Mouse (Mus musculus): Measurements from ENCODE around the gene Rasgef1c.

Rasgef1c gene

DNA sequence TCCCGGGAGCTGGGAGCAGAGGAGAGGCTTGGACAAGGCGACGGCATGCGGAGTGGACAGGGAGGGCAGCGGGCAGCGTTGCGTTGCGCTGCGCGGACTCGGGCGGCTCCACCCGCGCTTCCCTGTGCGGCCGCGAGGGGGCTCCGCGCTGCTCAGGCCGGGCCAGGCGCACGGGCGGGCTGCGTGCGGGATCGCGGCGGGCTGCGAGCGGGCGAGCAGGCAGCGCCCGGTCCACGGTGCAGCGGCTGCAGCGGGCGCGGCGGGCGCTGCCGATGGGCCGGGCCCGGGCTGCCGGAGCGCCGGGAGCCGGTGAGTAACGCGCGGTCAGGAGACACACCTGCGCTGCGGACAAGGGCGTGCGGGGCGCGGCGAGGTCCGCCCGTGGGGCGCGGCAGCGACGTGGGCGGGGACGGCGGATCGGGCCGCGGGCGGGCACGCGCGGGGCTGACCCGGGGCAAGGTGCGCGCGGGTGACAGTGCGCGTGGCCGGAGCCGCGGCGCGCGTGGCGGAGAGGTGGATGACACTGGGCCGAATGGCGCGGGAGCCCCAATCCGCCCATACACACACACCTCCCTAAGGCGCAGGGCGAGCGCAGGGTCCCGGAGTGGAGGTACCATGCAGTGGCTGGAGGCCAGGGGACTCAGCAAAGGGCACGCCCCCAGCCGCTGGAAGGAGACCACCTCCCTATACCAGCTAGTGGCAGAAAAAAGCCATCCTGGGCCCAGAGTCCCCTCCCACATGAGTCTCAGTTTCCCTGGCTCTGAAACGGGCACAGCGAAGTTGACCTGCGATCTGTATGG, at the start of gene Rasgef1c:
Gene Rasgef1c (plus strand): TSS at position 177 of the 800 bp plus-strand sequence.
- DNase-seq (ENCODE audit: low spot score) = peak; percentile 15

DNA sequence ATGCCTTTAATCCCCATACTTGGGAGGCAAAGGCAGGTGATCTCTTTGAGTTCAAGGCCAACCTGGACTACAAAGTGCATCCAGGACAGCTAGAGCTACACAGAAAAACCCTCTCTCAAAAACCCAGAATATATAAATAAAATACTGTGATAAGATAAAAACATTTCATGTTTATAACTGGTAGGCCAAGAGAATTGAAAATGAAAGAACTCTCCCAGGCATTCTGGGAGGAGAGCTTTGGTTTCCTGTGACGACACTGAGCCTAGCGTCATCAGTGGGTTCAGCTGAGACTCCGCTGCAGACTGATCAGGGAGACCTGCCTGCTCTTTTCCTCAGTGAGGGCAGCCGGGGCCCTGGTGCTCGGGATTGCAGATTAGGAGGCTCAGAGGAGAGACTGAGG, 46.5 kb upstream of the Rasgef1c start:
- no peak for DNase-seq (ENCODE audit: low spot score)

DNA sequence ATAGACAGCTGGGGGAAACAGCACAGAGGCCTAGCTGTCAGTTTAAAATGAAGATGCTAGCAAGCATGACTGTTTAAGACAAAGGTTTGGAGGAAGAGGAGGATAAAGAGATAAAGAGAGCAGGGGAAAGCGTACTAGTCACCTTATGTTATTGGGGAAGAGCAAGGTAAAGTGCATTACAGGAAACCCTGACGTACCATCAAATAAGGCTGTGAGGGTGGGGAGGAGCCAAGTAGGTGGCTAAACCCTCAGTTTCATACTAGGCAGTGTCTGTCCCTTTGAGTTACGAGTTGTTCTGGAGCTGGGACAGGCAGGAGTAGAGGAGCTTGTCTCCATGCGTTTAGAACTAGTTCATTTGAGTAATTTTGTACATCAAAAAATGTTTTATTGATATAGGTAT, 40.5 kb upstream of the Rasgef1c start:
- DNase-seq (ENCODE audit: low spot score) = no peak

DNA sequence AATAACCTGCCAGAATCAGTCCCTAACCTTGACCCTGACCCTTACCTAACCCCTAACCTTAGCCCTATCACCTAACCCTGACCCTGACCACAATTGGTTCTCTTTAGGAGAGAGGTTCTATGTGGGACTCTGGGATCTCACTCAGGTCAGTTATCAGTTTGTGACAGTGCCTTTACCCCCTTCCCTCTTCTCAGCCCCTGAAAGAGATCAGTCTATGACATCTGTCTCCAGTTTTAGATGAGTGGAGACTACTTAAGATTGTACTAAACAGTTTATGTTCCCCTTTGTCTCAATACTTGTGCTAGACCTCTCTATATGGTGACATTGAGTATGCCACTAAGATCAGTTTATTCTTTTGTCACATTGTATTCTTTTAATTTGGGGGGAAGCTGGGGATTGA, 37.7 kb upstream of the Rasgef1c start:
- no peak for DNase-seq (ENCODE audit: low spot score)

DNA sequence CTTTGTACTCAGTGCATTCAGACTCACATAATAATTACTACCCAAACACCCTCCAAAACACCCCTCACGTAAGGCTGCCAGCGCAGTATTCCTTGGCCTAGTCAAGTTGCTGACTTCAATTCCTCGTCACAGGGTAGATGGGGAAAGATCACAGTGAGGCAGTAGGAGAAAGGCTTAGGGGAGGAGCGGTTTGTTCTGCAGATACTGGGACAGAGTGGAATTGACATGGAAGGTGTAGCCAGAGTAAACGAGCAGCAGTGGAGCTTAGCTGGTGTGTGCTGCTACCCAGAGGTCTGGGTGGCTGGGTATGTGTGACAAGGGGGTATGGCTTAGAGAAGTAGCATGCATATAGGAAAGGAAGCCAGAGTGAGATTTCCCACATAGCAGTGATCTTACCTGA, 34.3 kb upstream of the Rasgef1c start:
- no peak for DNase-seq (ENCODE audit: low spot score)

DNA sequence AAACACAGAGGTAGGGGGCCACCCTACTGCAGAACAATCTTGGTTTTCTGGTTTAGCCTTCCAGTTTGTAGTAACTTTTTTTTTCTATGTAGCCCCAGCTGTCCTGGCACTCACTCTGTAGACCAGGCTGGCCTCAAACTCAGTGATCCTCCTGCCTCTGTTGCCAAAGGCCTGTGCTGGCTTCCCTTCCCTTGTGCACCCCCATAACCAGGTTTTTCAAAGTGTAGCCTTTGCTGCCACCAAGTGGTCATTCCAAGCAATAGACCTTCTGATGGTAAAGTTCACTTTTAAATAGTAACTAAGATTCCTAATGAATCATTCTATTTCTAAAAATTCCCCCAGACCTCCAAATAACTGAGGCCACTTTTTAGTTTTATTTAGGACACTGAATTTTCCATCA, 31.9 kb upstream of the Rasgef1c start:
- peak; percentile 24 for DNase-seq (ENCODE audit: low spot score)

DNA sequence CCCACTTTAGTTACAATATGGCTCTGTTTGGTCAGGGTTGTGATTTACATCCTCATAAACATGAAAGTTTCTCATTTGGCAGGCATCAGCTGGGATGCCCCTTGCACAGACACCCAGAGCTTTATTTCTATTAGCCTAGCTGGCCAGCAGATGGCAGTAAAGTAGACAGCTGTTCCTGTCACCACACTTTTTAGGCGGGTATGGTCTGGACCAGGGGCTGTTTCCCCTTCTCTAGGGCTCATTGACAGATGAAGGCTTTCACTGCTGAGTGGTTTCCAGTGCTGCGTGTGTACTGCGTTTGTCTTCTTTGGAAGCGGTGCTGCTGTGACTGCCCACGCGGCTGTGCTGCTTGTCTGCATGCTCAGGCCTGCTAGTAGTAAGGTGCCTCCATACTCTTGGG, 29.7 kb upstream of the Rasgef1c start:
- peak; percentile 31 for DNase-seq (ENCODE audit: low spot score)

DNA sequence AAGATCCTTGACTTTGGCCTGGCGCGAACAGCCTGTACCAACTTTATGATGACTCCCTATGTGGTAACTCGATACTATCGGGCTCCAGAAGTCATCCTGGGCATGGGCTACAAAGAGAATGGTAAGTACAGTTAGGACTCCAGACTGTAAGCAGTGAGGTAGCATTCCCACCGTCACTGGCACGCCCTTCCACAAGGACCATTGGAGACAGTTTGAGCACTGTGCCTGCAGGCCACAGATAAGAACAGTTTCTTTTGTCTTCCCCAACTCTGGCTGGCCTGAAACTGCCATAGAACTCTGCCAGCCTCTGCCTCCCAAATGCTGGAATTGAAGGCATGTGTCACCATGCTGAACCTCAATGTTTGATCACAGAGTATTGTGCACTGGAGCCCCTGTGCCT, 28.9 kb upstream of the Rasgef1c start:
- DNase-seq (ENCODE audit: low spot score) = no peak

DNA sequence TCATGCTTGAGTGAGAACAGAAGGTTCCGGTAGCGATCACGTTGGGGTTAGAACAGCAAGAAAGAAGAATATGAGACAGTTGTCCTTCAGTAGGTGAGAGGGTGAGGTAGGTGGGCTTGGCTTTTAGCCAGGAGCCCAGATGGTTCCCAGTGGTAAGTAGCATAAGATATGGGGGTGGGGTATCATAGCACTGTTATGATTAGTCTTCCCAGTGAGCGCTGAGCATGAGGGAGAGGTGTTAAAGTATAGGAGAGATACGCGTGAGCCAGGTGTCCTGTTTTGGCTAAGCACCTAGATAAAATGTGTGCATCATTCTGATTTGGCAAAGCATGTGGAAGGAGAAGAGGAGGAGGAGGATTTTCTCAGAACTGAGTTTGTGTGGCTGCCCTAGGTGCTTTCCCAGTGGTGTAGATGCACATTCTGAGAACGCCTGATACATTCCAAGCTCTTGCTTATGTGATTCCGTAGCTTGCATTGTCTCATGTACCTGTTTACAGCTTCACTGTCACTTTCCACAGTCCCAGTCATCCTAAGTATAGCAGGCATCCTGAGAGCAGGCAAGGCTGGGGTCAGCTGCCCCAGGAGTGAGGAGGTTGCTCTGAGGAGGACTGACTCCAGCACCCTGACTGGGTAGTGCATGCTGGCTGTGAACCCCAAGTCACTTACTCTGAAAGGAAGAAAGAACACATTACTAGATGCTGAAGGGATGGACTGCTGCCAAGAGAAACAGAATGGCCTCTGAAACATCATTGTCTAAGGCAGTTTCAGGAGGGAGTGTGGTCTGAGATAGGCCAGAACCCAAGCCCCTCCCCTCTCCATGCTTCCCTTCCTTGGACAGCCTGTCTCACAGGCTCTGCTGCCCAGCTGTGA, 24.5 kb upstream of the Rasgef1c start:
- no peak for DNase-seq (ENCODE audit: low spot score)

DNA sequence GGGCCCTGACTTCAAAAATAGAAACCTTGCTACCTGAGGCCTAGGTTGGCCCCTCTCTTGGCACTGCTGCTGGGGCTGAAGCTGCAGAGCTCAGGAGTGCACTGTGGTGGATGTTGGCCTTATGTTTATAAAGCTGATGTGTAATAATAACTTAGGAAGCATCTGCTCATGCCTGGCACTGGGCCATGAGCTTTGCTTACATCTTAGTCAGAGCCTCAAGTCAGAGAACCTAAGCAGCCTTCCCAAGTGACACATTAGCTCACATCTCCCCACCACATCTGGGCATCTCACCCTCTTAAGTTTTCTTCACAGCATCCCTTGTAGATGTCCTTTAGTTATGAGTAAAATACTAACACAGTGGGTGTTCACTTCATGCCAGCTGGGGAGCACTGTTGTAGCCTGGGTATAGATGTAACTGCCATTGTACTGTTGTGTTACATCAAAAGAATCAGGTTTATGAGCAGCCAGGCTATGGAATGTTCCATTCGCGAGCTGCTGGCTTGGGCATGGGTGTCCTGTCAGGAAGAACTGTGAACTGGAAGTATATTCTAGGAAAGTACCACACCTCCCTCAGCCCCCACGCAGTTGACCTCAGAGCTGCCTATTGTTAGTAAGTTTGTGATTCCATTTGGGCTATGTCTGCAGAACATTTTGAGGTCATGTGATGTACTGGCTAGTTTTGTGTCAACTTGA, 21.5 kb upstream of the Rasgef1c start:
- DNase-seq (ENCODE audit: low spot score) = no peak

DNA sequence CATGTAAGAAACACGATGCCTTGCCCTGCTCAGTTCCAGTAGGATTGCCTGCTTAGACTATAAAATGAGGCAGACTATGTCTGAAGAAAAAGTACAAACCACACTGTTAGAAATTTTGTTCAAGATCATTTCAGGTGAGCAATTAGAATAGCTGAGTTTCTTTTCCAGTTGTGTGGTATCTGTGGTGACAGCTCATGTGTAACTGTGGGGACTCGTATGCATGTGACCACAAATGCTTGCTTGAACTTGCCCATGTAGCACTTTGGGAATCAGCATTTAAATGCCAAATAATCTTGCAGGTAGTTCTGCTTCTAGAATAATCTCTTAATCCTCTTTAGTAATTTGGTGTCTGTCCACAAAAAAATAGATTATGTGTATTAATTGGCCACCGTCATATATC, 18.2 kb upstream of the Rasgef1c start:
- DNase-seq (ENCODE audit: low spot score) = no peak

DNA sequence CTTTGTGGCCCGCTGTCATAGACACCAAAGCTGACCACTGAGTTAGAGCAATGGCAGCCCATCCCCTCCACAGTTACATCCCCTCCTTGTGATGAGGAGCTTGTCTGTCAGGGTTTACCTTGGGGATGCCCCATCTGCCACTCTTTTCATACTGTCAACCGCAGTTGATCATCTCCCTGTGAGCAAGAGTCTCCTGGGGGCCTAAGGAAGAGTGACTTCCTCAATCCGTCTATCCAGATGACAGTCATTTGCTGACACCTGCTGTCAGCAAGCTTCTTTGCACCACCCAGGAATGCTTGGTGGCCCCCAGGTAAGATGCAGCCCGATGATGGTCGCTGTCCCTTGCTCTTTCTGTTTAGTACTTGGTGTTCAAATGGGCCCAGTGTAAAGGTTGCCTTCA, 13.2 kb upstream of the Rasgef1c start:
- DNase-seq (ENCODE audit: low spot score) = no peak

DNA sequence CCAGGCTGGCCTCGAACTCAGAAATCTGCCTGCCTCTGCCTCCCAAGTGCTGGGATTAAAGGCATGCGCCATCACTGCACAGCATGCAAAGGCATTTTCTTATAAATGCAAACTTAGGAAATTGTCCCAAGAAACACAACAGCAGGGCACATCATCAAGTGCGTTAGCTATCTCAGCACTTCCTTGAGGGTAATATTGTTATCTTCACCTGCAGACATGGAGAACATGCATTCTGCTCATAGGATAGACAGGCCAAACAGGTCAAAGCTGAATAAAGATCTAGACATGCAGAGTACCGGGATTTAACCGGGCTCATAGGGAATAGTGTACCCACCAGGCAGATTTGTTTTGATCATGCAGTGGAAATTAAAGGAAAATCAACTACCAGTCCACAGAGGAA, 9.6 kb upstream of the Rasgef1c start:
- no peak for DNase-seq (ENCODE audit: low spot score)

DNA sequence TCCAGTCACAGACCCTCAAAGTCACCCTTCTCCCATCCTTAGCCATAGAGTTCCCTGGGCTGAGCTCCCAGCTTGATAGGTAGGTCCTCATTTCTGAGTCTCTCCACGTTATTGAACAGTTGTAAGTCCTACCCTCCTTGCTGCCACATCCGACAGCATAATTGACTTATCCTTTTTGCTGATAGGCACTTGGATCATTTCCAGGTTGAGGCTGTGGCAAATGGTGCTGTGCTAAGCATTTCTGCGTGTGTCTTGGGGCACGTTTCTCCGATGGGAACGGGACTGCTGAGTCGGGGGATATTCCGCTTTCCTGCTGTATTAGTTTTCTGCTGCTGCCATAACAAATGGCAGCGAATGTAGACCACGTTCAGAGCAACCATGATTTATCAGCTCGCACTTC, 7.8 kb upstream of the Rasgef1c start:
- no peak for DNase-seq (ENCODE audit: low spot score)

DNA sequence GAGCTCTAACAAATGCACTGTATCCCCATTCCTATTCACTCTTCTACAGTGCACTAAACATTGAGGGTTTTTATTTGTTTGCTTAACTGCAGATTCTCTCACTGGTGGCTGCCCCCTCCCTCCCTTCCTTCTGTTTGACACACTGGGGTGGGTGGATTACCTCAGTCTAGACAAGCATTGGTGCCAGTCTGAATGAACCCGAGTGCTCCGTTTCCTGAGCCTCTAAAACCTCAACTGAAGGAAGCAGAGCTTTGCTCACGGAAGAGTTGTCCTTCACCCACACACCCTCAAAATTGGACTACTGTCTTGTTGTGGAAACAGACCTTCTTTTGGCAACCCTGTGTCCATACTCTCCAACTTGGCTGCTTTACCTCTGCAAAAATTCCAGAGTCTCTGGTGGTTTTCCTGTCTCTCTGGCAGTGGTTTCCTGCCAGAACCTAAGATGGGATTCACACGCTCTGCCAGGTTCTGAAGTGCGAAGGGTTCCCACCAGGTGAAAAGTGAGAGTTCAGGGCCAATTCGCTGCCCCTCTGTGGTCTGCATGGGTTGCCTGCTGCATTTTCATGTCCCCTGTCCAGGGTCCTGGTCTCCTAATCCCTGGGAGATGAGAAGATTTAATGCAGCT, 5.6 kb upstream of the Rasgef1c start:
- DNase-seq (ENCODE audit: low spot score) = no peak

DNA sequence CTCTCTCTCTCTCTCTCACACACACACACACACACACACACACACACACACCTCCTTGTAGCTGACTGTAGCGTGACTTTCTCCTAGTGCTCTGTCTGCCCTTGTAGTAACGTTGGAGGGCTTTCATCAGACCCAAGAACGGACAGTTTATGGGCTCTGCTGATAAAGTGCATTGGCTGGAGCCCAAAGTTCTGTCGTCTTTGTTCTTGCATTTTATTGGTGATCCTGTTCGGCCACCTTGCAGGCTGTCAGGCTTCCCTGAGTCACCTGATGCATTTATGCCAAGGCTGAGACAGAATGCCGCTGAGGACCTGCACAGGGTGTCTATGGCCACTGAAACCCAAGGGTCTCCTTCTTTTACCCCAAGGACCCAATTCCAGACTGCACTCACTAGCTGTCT, 1.6 kb upstream of the Rasgef1c start:
- DNase-seq (ENCODE audit: low spot score) = no peak

DNA sequence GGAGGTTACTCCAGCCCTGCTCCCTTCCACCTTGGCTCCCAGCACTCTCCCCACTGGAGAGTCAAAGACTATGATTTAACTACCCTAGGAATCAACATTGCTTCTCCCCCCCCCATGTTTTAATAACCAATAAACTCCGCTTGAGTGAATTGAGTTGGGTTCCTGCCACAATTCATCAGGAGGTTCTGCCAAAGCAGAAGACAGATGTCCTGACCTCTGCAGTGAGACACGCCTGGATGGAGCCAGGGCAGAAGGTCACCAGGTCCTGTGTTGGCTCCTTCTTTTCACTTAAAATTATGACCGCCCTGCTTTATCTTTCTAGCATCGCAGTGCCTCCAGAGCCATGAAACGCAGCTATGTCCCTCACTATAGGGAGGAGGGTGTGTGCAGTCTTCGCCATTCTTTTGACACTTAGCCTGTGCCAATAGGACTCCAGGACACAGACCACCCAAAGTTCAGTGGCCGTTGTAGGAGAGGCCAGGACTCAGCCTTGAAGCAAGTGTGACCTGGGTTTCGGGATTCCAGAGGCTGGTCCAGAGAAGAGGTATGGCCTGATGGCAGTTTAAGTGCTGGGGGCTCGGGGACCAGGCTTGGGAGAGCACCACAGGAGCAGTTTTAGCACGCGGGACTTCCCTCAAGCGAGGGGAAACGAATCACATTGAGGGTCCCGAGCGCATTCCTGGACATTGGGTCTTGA, 525 bp upstream of the Rasgef1c start:
- no peak for DNase-seq (ENCODE audit: low spot score)

DNA sequence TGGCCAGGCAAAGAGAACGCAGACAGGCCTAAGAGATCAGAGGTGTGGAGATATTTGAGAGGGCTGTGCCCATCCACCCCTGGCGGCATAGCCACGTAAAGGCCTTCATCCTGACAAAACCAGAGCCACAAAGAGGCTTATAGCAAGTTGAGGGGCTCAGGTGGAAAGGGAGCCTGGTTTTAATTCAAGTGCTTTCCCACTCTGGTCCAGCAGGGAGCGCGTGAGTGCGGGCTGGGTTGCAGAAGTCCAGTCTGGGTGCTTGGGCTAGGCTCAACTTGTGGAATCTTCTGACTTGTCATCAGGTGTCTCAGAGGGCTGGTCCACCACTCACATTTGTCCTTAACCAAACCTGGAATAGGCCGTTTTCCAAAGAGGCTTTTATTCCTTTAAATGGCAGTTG, 1.7 kb downstream of the Rasgef1c start:
- peak; percentile 32 for DNase-seq (ENCODE audit: low spot score)

DNA sequence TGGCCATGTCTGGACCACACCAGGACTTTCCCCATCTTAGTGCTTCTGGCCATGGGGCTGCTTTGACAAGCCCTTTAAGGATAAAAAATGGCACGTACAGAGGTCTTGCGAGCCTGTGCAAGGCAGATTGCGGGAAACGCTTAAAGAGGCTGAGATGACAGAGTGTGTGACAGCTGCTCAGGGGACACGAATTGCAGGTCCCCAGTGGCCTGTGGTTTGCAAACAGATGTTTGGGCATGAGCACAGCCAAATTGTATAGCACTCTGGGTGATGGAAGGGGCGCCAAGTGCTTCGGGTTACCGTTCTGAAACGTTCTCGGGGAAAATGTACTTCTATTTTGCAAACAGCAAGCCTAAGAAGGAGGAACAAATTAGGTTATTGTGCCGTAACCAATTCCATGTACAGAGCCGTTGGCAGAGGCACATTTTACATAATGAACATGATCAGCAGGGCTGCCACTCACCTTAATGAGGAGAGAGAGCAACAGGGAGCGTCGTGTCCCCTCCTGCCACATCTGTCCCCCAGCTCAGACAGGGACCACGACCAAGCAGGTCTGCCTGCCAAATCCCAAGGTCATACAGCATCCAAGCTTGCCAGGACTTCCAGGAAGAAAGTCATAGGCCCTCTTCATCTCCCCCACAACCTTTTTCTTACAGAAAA, 17.0 kb downstream of the Rasgef1c start:
- no peak for DNase-seq (ENCODE audit: low spot score)

DNA sequence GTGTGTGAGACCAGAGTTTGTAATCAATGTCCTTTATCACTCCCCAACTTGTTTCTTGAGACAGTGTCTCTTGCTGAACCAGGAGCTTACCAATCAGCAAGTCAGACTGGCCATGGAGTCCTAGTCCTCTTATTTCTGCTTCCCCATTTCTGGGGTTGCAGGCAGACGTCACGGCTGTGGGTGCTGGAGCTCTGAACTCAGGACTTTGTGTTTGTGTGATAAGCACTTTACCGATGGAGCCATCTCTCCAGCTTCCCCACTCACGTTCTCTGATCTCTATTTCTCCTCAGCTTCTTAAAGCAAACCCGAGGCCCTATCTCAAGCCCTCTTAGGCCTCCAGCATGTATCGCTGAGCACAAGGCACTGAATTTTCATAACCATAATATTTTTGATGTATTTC, 17.7 kb downstream of the Rasgef1c start:
- DNase-seq (ENCODE audit: low spot score) = no peak

DNA sequence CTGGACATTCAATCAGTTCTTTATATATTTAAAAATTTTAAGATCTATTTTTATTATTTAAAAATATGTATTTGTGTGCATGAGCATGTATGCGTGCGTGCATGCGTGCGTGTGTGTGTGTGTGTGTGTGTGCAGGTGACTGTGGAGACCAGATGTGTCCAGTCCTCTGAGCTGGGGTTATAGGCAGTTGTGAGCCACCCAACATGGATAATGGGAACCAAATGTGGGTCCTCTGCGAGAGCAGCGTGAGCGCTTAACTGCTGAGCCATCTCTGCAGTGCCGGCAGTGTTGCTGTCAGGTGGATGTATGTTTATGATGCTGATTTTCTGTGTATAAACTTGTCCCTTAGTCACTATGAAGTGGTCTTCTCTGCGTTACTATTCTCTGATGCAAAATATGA, 21.9 kb downstream of the Rasgef1c start:
- no peak for DNase-seq (ENCODE audit: low spot score)

Data from yolk sac, embryonic 10.5 days (tissue).